Mouse (Mus musculus): ENCODE measurements around the gene Tcte1. TPM values are rescaled to one million over a fixed set of nuclear protein-coding genes. Genes with fewer than 3 reads are reported as not detected.

The Tcte1 gene
- total RNA-seq, 2 experiments from 2014 or later = 0.45 to 1.0 TPM

GRCm38 (mm10) chr17:45557246-45557824 lies 34.1 kb downstream of the Tcte1 start:
- no peak for DNase-seq (ENCODE audit: extremely low spot score in 1 of 2, low spot score in 2 of 2)
- intact Hi-C loops (cut with DNase I) = no loop called here

GRCm38 (mm10) chr17:45557998-45558862 lies 35.0 kb downstream of the Tcte1 start:
- intact Hi-C loops (cut with DNase I) = no loop called here
- peak in 1 of 2 experiments; percentile 44 for DNase-seq (ENCODE audit: extremely low spot score in 1 of 2, low spot score in 2 of 2)

- DNase-seq (ENCODE audit: extremely low spot score in 1 of 2, low spot score in 2 of 2) = no peak
- intact Hi-C loops (cut with DNase I) = no loop called here
Measured at GRCm38 (mm10) chr17:45559732-45560525, 36.7 kb downstream of the Tcte1 start.

GRCm38 (mm10) chr17:45563216-45563615 lies 40.0 kb downstream of the Tcte1 start:
- intact Hi-C loops (cut with DNase I) = no loop called here
- DNase-seq (ENCODE audit: extremely low spot score in 1 of 2, low spot score in 2 of 2) = no peak

- intact Hi-C loops (cut with DNase I) = loop anchor here (1.0 kb wide), 1 partner anchor 8 kb away; no protein-coding TSS in a partner anchor
Measured at GRCm38 (mm10) chr17:45563655-45564530, 40.7 kb downstream of the Tcte1 start, which contains the start of gene Slc35b2. Gene Slc35b2, plus strand, starts transcription at chr17:45563874.

GRCm38 (mm10) chr17:45564531-45565084 lies 41.4 kb downstream of the Tcte1 start:
- intact Hi-C loops (cut with DNase I) = loop anchor here (1.0 kb wide), 1 partner anchor 8 kb away; no protein-coding TSS in a partner anchor
- peak in 1 of 2 experiments; percentile 58 for DNase-seq (ENCODE audit: extremely low spot score in 1 of 2, low spot score in 2 of 2)

More at GRCm38 (mm10) chr17:45563655-45564530, 40.7 kb downstream of the Tcte1 start, which contains the start of gene Slc35b2:
- peak; percentile 87 to 96 for DNase-seq (ENCODE audit: extremely low spot score in 1 of 2, low spot score in 2 of 2)

- intact Hi-C loops (cut with DNase I) = no loop called here
- no peak for DNase-seq (ENCODE audit: extremely low spot score in 1 of 2, low spot score in 2 of 2)
Measured at GRCm38 (mm10) chr17:45565103-45565502, 41.9 kb downstream of the Tcte1 start.

GRCm38 (mm10) chr17:45566031-45566359 lies 42.8 kb downstream of the Tcte1 start:
- intact Hi-C loops (cut with DNase I) = no loop called here
- DNase-seq (ENCODE audit: extremely low spot score in 1 of 2, low spot score in 2 of 2) = no peak

- intact Hi-C loops (cut with DNase I) = no loop called here
- peak in 1 of 2 experiments; percentile 41 for DNase-seq (ENCODE audit: extremely low spot score in 1 of 2, low spot score in 2 of 2)
Measured at GRCm38 (mm10) chr17:45566360-45567161, 43.3 kb downstream of the Tcte1 start.

GRCm38 (mm10) chr17:45567162-45567601 lies 43.9 kb downstream of the Tcte1 start:
- intact Hi-C loops (cut with DNase I) = no loop called here
- no peak for DNase-seq (ENCODE audit: extremely low spot score in 1 of 2, low spot score in 2 of 2)

- intact Hi-C loops (cut with DNase I) = no loop called here
- no peak for DNase-seq (ENCODE audit: extremely low spot score in 1 of 2, low spot score in 2 of 2)
Measured at GRCm38 (mm10) chr17:45568990-45569389, 45.8 kb downstream of the Tcte1 start.

- DNase-seq (ENCODE audit: extremely low spot score in 1 of 2, low spot score in 2 of 2) = no peak
Measured at GRCm38 (mm10) chr17:45569999-45570398, 46.8 kb downstream of the Tcte1 start.

GRCm38 (mm10) chr17:45572103-45573086 lies 49.2 kb downstream of the Tcte1 start:
- intact Hi-C loops (cut with DNase I) = loop anchor here (1.0 kb wide), 1 partner anchor 8 kb away; no protein-coding TSS in a partner anchor
- peak; percentile 73 to 94 for DNase-seq (ENCODE audit: extremely low spot score in 1 of 2, low spot score in 2 of 2)

More at GRCm38 (mm10) chr17:45569999-45570398, 46.8 kb downstream of the Tcte1 start:
- intact Hi-C loops (cut with DNase I) = no loop called here

- intact Hi-C loops (cut with DNase I) = no loop called here
- peak; percentile 98 to 100 for DNase-seq (ENCODE audit: extremely low spot score in 1 of 2, low spot score in 2 of 2)
Measured at GRCm38 (mm10) chr17:45573087-45573779, 50.0 kb downstream of the Tcte1 start, which contains the start of gene Hsp90ab1. Gene Hsp90ab1, minus strand, starts transcription at chr17:45573271.

GRCm38 (mm10) chr17:45573780-45574123 lies 50.5 kb downstream of the Tcte1 start:
- intact Hi-C loops (cut with DNase I) = no loop called here
- DNase-seq (ENCODE audit: extremely low spot score in 1 of 2, low spot score in 2 of 2) = peak; percentile 98

All from left cerebral cortex, postnatal 10 days (tissue).